Mouse (Mus musculus) cerebellum, adult 9-10 months (tissue): ENCODE data around the gene Ifna4.
"Not testable (repeated sequence)": the region's sequence is repeated elsewhere in the genome, so short reads cannot be mapped to it uniquely, and the experiment has no call there.

ENCODE experiments used
- DNase-seq: peaks from one replicate; pipeline ENCODE4 v3.0.0; 2022

Gene Ifna4

DNA sequence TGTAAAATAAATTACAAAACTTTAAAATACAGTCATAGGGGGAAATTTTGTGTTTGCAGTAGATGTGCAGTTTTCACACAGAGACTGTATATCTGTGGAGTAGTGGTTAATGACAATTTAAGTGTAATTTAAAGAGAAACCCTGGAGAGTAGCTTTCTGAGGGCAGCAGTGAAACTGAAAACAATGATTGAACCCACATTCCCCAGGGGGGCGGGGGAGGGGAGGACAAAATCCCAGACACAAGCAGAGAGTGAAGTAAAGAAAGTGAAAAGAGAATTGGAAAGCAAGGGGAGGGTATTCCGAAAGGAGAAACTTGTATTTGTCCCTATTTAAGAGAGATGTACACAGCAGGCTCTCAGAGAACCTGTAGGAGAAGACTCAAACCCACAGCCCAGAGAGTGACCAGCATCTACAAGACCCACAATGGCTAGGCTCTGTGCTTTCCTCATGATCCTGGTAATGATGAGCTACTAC is at the start of gene Ifna4:
Ifna4 (plus strand) TSS at position 424 of the 474 bp plus-strand sequence.
- no peak for DNase-seq

DNA sequence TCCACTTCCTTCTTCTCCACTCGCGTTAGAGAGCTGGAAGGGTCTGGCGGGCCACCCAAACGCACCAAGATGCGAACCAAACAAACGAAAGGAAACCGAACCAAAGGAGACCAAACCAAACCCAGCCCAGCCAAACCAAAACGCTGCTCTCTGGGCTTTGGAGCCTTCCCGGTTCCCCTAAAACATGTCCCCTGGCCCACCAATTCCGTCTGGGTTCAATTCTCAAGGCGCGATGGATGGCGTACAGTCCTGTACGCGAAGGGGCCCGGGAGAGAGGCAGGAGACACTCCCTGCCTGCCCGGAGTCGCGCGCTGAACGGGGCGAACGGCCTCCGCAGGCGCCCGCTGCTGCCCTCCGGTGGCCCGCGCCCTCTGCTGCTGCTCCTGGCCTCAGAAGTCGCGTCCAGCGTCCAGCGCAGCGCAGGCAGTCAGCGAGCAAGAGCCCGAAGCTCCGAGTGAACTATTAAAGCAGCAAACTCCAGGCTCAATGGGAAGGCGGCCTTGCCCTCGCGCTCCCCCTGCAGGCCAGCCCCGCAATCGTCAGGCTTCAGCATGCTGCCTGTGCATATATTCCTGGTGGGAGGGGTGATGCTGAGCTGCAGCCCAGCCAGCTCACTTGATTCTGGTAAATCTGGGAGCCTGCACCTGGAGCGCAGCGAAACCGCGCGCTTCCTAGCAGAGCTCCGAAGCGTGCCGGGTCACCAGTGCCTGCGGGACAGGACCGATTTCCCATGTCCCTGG is 47.6 kb upstream of the Ifna4 start, which contains the start of gene Gm13275:
Gm13275 (plus strand) TSS at position 552 of the 740 bp plus-strand sequence.
- DNase-seq: peak; percentile 88

DNA sequence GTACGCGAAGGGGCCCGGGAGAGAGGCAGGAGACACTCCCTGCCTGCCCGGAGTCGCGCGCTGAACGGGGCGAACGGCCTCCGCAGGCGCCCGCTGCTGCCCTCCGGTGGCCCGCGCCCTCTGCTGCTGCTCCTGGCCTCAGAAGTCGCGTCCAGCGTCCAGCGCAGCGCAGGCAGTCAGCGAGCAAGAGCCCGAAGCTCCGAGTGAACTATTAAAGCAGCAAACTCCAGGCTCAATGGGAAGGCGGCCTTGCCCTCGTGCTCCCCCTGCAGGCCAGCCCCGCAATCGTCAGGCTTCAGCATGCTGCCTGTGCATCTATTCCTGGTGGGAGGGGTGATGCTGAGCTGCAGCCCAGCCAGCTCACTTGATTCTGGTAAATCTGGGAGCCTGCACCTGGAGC is 44.6 kb upstream of the Ifna4 start, which contains the start of gene Gm13279:
Gm13279 (plus strand) TSS at position 301 of the 400 bp plus-strand sequence.
- DNase-seq: not testable (repeated sequence)

DNA sequence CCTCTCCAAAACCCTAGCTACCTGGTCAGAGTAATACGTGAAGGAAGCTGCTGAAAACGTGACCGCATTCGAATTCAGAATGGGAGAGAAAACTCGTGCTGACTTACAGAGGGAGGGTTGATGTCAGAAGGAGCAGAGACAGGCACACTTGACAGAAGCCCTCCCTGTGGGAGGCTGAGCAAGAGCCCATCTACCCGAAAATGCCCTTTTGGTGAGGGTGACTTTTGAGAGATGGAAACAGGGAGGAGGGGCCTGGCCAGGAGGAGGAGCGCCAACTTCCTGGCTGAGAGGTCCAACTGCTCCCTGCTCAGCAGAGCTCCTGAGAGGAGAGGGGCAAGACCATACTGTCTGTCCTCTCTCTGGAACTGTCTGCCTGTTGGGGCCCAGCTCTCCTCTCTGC is 42.3 kb upstream of the Ifna4 start, which contains the start of gene Gm13285:
Gm13285 (plus strand) TSS at position 301 of the 400 bp plus-strand sequence.
- DNase-seq: not testable (repeated sequence)

DNA sequence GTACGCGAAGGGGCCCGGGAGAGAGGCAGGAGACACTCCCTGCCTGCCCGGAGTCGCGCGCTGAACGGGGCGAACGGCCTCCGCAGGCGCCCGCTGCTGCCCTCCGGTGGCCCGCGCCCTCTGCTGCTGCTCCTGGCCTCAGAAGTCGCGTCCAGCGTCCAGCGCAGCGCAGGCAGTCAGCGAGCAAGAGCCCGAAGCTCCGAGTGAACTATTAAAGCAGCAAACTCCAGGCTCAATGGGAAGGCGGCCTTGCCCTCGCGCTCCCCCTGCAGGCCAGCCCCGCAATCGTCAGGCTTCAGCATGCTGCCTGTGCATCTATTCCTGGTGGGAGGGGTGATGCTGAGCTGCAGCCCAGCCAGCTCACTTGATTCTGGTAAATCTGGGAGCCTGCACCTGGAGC is 38.7 kb upstream of the Ifna4 start, which contains the start of gene Gm13287:
Gm13287 (plus strand) TSS at position 301 of the 400 bp plus-strand sequence.
- DNase-seq: not testable (repeated sequence)

DNA sequence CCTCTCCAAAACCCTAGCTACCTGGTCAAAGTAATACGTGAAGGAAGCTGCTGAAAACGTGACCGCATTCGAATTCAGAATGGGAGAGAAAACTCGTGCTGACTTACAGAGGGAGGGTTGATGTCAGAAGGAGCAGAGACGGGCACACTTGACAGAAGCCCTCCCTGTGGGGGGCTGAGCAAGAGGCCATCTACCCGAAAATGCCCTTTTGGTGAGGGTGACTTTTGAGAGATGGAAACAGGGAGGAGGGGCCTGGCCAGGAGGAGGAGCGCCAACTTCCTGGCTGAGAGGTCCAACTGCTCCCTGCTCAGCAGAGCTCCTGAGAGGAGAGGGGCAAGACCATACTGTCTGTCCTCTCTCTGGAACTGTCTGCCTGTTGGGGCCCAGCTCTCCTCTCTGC is 36.4 kb upstream of the Ifna4 start, which contains the start of gene Gm13288:
Gm13288 (plus strand) TSS at position 301 of the 400 bp plus-strand sequence.
- not testable (repeated sequence) for DNase-seq

DNA sequence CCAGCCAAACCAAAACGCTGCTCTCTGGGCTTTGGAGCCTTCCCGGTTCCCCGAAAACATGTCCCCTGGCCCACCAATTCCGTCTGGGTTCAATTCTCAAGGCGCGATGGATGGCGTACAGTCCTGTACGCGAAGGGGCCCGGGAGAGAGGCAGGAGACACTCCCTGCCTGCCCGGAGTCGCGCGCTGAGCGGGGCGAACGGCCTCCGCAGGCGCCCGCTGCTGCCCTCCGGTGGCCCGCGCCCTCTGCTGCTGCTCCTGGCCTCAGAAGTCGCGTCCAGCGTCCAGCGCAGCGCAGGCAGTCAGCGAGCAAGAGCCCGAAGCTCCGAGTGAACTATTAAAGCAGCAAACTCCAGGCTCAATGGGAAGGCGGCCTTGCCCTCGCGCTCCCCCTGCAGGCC is 35.9 kb upstream of the Ifna4 start:
- not testable (repeated sequence) for DNase-seq

DNA sequence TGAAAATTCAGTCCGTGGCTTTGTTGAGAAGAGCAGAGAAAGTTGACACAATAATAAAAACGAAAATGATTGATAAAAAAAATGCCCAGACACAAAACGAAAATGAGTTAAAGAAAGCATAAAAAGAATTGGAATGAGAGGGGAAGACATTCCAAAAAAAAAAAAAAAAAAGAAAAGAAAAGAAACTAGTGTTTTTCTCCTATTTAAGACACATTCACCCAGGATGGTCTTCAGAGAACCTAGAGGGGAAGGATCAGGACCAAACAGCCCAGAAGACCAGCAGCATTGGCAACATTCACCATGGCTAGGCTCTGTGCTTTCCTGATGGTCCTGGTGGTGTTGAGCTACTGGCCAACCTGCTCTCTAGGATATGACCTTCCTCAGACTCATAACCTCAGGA is 25.7 kb upstream of the Ifna4 start, which contains the start of gene Ifna7:
Ifna7 (plus strand) TSS at position 301 of the 400 bp plus-strand sequence.
- DNase-seq: no peak

DNA sequence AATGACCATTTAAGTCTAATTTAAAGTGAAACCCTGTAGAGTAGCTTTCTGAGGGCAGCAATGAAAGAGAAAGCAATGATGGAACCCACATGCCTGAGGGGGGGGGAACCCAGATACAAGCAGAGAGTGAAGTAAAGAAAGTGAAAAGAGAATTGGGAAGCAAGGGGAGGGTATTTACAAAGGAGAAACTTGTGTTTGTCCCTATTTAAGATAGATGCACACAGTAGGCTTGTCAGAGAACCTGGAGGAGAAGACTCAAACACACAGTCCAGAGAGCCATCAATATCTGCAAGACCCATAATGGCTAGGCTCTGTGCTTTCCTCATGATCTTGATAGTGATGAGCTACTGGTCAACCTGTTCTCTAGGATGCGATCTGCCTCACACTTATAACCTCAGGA is 22.0 kb upstream of the Ifna4 start, which contains the start of gene Ifna11:
Ifna11 (plus strand) TSS at position 301 of the 400 bp plus-strand sequence.
- no peak for DNase-seq

DNA sequence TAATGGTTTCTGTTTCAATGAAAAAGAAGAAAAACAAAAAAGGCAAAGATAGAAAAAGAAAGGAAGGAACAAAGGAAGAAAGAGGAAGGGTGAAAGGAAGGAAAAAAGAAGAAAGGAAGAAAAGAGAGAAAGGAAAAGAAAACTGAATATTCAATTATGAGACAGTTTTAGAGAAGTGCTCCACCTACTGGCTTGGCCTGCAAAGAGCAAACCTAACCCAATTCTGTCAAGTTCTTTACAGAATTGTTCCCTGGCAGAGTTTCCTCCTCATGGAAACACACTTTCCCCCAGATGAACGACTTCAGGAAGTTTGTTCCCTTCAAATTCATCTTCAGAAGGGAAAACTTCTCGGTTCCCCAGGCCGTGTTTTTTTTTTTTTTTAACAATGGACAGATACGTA is 18.7 kb upstream of the Ifna4 start:
- no peak for DNase-seq

DNA sequence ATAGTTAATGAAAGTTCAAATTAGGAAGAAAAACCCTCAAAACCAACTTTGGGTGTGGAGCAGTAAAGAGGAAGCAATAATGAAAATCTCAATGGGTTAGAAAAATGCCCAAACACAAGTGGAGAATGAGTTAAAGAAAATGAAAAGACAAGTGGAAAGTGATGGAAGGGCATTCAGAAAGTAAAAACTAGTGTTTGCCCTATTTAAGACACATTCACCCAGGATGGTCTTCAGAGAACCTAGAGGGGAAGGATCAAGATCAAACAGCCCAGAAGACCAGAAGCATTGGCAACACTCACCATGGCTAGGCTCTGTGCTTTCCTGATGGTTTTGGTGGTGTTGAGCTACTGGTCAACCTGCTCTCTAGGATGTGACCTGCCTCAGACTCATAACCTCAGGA is 14.5 kb upstream of the Ifna4 start, which contains the start of gene Ifna6:
Ifna6 (plus strand) TSS at position 301 of the 400 bp plus-strand sequence.
- DNase-seq: not testable (repeated sequence)

DNA sequence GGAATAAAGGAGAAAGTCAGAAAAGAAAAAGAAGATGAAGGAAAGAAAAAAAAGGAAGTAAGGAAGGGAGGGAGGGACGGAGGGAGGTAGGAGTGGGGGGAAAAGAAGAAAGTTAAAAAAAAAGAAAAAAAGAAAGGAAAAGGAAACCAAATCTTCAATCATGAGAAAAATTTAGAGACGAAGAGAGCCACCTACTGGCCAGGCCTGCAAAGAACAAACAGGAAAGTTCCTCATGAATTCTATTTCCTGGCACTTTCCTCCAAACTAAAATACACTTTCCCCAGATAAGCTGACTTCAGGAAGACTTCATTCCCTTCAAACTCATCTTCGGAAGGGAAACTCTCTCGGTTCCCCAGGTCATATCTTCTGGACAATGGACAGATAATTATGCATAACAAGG is 11.1 kb upstream of the Ifna4 start:
- DNase-seq: no peak

DNA sequence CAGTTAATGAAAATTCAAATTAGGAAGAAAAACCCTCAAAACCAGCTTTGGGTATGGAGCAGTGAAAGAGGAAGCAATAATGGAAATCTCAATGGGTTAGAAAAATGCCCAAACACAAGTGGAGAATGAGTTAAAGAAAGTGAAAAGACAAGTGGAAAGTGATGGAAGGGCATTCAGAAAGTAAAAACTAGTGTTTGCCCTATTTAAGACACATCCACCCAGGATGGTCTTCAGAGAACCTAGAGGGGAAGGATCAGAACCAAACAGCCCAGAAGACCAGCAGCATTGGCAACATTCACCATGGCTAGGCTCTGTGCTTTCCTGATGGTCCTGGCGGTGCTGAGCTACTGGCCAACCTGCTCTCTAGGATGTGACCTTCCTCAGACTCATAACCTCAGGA is 6.4 kb upstream of the Ifna4 start, which contains the start of gene Ifna5:
Ifna5 (plus strand) TSS at position 301 of the 400 bp plus-strand sequence.
- not testable (repeated sequence) for DNase-seq

DNA sequence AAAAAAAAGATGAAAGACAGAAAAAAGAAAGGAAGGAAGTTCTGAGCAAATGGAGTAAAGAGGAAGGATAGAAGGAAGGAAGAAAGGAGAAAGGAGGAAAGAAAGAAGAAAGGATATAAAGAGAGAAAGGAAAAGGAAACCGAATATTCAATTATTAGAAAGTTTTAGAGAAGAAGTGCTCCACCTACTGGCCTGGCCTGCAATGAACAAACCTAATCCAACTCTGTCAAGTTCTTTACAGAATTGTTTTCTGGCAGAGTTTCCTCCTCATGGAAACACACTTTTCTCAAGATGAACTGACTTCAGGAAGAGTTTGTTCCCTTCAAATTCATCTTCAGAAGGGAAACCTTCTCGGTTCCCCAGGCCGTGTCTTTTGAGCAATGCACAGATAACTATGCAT is 2.8 kb upstream of the Ifna4 start:
- no peak for DNase-seq

DNA sequence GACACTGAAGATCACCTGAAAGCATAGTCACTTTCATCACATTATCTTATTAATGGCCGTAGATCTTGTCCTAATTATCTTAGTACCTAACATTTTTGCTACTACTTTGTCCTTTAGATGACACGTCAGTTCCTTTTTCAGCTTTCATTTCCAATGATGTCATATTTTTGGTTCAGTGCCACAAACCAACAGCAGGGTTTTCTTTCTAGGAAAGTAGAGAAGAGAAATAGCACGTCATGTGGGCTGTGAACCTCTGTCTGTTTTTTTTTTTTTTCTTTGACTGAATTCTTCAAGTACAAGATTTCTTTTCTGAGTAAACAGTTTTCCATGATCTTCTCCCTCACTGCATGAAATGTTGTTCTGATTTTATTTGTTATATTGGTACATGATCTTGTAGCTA is 1.6 kb upstream of the Ifna4 start:
- DNase-seq: no peak

DNA sequence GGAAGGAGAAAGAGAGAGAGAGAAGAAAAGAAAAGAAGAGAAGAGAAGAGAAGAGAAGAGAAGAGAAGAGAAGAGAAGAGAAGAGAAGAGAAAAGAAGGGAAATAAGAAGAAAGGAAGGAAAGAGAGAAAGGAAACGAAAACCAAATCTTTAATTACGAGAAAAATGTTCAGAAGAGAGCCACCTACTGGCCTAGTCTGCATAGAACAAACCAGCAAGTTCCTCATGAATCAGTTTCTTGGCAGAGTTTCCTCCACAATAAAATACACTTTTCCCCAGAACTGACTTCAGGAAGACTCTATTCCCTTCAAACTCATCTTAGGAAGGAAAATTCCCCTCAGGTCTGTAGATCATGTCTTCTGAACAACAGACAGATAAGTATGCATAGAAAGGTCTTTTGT is 3.7 kb downstream of the Ifna4 start:
- no peak for DNase-seq

DNA sequence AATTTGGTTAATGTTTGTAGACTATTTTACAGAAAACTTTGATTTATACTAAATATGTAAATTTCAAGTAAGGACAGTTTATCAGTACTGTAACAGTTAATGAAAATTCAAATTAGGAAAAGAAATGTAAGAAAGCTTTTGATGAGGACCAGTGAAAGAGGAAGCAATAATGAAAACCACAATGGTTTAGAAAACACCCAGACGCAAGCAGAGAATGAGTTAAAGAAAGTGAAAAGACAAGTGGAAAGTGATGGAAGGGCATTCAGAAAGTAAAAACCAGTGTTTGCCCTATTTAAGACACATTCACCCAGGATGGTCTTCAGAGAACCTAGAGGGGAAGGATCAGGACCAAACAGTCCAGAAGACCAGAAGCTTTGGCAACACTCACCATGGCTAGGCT is 8.0 kb downstream of the Ifna4 start, which contains the start of gene Ifna1:
Ifna1 (plus strand) TSS at position 390 of the 400 bp plus-strand sequence.
- DNase-seq: no peak

DNA sequence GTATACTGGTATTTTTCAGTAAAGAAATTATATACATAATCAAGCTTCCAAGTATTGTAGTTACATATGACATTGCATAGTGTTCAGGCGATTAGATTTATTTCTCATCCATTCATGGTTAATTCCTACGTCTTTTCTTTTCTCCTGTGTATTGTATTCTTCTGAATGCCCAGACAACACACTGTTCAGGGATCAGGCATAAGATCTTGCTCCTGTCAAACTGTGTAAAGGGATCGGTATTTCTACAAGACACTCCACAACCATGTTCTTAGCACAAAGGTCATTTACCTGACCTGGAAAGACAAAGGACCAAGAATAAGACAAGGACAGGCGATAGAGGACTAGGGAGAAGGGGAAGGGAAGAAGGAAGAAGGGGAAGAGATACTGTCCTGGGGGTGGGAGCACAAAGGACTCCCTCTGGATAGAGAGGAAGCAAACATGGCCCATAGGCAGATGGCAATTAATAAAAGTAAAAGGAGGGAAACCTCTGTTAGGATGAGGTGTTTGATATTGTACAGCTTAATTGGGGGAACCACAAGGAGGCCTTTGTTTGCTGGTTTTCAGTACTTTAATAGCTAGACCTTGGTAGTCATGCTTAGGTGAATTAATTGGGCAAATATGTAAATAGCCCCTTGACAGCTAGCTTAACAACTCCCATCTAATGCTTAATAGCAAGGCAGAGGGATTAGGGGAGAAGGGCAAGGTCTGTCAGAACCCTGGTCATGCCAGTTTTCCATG is 9.5 kb downstream of the Ifna4 start:
- DNase-seq: no peak

DNA sequence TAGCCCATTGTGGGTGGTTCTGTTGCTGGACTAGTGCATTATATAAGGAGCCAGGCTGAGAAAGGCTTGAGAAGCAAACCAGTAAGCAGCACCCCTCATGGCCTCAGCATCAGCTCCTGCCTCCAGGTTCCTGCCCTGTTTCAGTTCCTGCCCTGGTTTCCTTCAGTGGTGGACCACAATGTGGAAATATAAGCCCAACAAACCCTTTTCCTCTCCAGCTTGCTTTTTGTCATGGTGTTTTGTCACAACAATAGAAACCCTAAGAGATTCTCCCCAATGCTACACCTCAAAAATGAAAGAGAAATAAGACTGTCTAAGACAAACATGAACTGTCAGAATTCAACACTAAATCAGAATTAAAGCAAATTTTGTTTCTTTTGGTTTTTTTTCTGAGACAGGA is 17.6 kb downstream of the Ifna4 start:
- no peak for DNase-seq

DNA sequence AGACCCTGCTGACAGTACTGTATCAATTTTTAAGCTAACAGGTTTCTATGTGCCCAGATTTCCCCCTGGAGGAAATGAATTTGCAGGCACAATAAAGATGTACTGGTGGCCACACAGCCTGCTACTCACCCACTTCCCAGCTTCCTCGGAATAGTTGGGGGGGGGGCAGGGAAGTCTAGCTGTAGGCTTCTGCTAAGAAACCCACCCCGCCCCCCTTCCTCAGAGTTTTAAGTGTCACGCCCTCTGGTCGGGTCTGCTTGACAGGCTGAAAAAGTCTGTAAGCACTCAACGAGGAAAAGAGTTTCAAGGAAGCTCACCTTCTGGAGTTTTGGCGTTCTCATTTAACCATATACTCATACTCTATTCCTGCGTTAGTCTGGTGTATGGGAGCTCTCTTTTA is 21.6 kb downstream of the Ifna4 start:
- DNase-seq: no peak

DNA sequence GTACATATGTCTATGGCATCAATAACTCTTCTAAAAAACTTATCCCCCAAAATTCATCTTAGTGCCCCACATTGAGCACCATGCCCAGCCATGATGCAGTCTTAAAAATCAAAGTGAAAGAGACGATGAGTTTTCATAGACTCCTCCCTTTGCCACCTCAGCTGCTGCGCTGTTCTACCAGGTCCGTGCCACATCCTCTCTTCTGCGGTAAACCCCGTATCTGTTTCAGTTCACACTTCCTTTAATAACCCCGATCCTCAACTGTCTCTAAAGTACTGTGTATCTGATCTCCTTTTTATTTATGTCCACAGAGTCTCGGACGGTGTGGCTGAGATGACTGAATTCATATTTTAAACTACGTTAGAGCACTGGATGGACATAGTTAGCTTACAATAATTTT is 22.9 kb downstream of the Ifna4 start:
- DNase-seq: no peak

DNA sequence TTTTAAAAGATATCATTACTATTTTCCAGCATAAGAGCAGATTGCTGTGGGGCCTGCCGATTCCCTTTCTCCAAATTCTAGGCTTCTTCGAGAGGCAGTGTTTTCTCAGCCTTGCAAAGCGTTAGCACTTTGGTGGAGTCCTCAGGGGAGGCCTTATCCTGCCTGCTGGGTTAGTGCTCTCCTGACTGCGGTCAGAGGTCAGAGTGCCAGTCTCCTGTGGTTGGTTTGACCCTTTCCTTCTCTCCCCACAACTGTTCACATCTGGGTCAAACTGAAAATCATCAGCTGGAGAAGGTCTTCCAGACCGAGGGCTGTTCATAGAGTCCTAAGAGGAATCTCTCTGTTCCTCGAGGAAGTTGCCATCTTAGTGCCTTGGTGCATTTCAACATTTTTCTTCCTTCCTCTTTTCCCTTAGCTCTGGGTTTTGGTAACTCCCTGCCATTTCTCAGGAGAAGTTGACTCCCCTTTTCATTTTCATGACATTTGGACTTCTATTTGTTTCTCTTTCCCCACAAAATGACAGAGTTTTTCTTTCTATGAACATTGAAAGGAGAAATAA is 23.4 kb downstream of the Ifna4 start:
- no peak for DNase-seq
